Mouse (Mus musculus) stomach, embryonic 15.5 days (tissue): ENCODE data around the gene Klhdc7a. TPM values are rescaled to one million over a fixed set of nuclear protein-coding genes. Genes with fewer than 3 reads are reported as not detected.

ENCODE experiments used
- ATAC-seq: fragments of 200-750 bp; cut with Nextera tagmentation; 2 replicates; pipeline ENCODE4 v1.8.0; 2017; ENCODE audit warnings: low read depth, moderate number of reproducible peaks, moderate TSS enrichment; ENCODE audit not compliant: insufficient read depth, low FRiP score
- H3K27ac ChIP-seq: fragments of 300-500 bp; sonication (generic); 2 replicates; pipeline ENCODE4 v1.5.1; 2015; ENCODE audit warnings: mild to moderate bottlenecking, inconsistent platforms
- H3K27me3 ChIP-seq: fragments of 300-500 bp; sonication (generic); replicated peaks from 2 replicates; pipeline ENCODE4 v1.6.1; 2015; ENCODE audit warnings: inconsistent platforms
- H3K36me3 ChIP-seq: fragments of 300-500 bp; sonication (generic); 2 replicates; pipeline ENCODE4 v1.6.1; 2015; ENCODE audit warnings: inconsistent platforms
- H3K4me1 ChIP-seq: fragments of 300-500 bp; sonication (generic); 2 replicates; pipeline ENCODE4 v1.6.1; 2015; ENCODE audit warnings: inconsistent platforms
- H3K4me2 ChIP-seq: fragments of 300-500 bp; sonication (generic); 2 replicates; pipeline ENCODE4 v1.6.1; 2015; ENCODE audit warnings: mild to moderate bottlenecking, inconsistent platforms
- H3K4me3 ChIP-seq: fragments of 300-500 bp; sonication (generic); replicated peaks from 2 replicates; pipeline ENCODE4 v1.5.1; 2015; ENCODE audit warnings: inconsistent platforms
- H3K9ac ChIP-seq: fragments of 300-500 bp; sonication (generic); 2 replicates; pipeline ENCODE4 v1.6.1; 2015; ENCODE audit warnings: inconsistent platforms
- H3K9me3 ChIP-seq: fragments of 300-500 bp; sonication (generic); 2 replicates; pipeline ENCODE4 v1.6.1; 2016; ENCODE audit warnings: inconsistent platforms
- WGBS: fragments of 180-500 bp; shearing (Covaris S2); methylation state at CpG from one replicate; pipeline ENCODE4 v1.1.7; 2015; 5-methylcytosine and 5-hydroxymethylcytosine counted together
- microRNA counts: library from miRNA; unstranded; fragments of <30 nt; microRNA quantifications from one replicate; lab custom pipeline; 2016
- microRNA-seq: library from miRNA; unstranded; fragments of <30 nt; microRNA quantifications from one replicate; pipeline ENCODE4, GENCODE M21; 2016
- polyA plus RNA-seq: library from polyadenylated mRNA; unstranded; fragments of >200 nt; fragmentation: Nextera tagmentation; extraction: Ambion mirVana; gene quantifications from 2 replicates; pipeline ENCODE4 v1.2.1, GENCODE M21; 2015

The Klhdc7a gene
- polyA plus RNA-seq, 1 experiment from 2014 or later = 0.76 TPM

- Histone ChIP-seq H3K9me3 (no peaks in the 10 kb centered on the region), H3K27ac (no peak overlapping the region), H3K9ac (no peak overlapping the region), H3K36me3 (no peaks in the 10 kb centered on the region), H3K27me3 (peaks cover 20% of the 10 kb centered on the region), H3K4me2 (peak overlapping the region; percentile 42), H3K4me3 (no peak overlapping the region; the same call in 1 of the 2 replicates), H3K4me1 (peaks cover 5% of the 10 kb centered on the region; the same call in 1 of the 2 replicates)
- ATAC-seq = no peak
- WGBS = 16% methylated on average over 34 of the region's 34 CpGs
Observed at GRCm38 (mm10) chr4:139925275-139926160, 42.3 kb downstream of the Klhdc7a start.

- WGBS = 75% methylated on average over 7 of the region's 7 CpGs
- H3K27me3 ChIP-seq = no peaks in the 10 kb centered on the region
- H3K36me3 ChIP-seq = no peaks in the 10 kb centered on the region
- ATAC-seq = no peak
- no peaks in the 10 kb centered on the region for H3K9me3 ChIP-seq
- H3K4me3 ChIP-seq = no peak overlapping the region
- H3K27ac ChIP-seq = no peak overlapping the region
- no peak overlapping the region for H3K9ac ChIP-seq
- no peaks in the 10 kb centered on the region for H3K4me1 ChIP-seq
- H3K4me2 ChIP-seq = no peak overlapping the region
Observed at GRCm38 (mm10) chr4:139916731-139917130, 51.1 kb downstream of the Klhdc7a start.

MicroRNAs within 50 kb of the gene (microRNA counts, 519-probe panel; counts per million panel counts)
- 2,198 counts per million, percentile 34 among the panel's probes with 10 or more counts for microRNA mmu-miR-2139 (lab: Ali Mortazavi, UCI)

Small RNA genes lying within 50 kb of the gene (microRNA-seq; reads per million reads assigned to microRNA genes)
- not detected for gene Mir2139

Other genes with a start within 250 kb of the Klhdc7a start
- gene Pax7, start 134.5 kb downstream of the Klhdc7a start, polyA plus RNA-seq = 0.03 and 0.04 TPM in 2 replicates